Mouse (Mus musculus) midbrain, embryonic 16.5 days (tissue): ENCODE results near the gene Ubr2. TPM values are rescaled to one million over a fixed set of nuclear protein-coding genes. Genes with fewer than 3 reads are reported as not detected.

Source experiments
- ATAC-seq: fragments of 200-750 bp; cut with Nextera tagmentation; 2 replicates; pipeline ENCODE4 v1.8.0; 2017; ENCODE audit warnings: moderate TSS enrichment
- H3K27ac ChIP-seq: fragments of 300-500 bp; sonication (generic); 2 replicates; pipeline ENCODE4 v1.5.1; 2014; ENCODE audit warnings: mild to moderate bottlenecking, low read length, mixed read lengths
- H3K27me3 ChIP-seq: fragments of 300-500 bp; sonication (generic); 2 replicates; pipeline ENCODE4 v1.6.1; 2014; ENCODE audit warnings: low read depth, low read length, mixed read lengths; ENCODE audit not compliant: control insufficient read depth, insufficient read depth
- H3K36me3 ChIP-seq: fragments of 300-500 bp; sonication (generic); 2 replicates; pipeline ENCODE4 v1.6.1; 2014; ENCODE audit warnings: mild to moderate bottlenecking, low read length, moderate library complexity, mixed read lengths; ENCODE audit not compliant: control insufficient read depth, insufficient read depth
- H3K4me1 ChIP-seq: fragments of 300-500 bp; sonication (generic); 2 replicates; pipeline ENCODE4 v1.6.1; 2014; ENCODE audit warnings: mild to moderate bottlenecking, low read length, mixed read lengths; ENCODE audit not compliant: control insufficient read depth, insufficient read depth
- H3K4me2 ChIP-seq: fragments of 300-500 bp; sonication (generic); 2 replicates; pipeline ENCODE4 v1.6.1; 2014; ENCODE audit warnings: mild to moderate bottlenecking, low read length, mixed read lengths
- H3K4me3 ChIP-seq: fragments of 300-500 bp; sonication (generic); 2 replicates; pipeline ENCODE4 v1.5.1; 2014; ENCODE audit warnings: low read depth, mild to moderate bottlenecking, low read length, moderate library complexity, mixed read lengths
- H3K9ac ChIP-seq: fragments of 300-500 bp; sonication (generic); 2 replicates; pipeline ENCODE4 v1.6.1; 2014; ENCODE audit warnings: low read depth, low read length, mixed read lengths
- H3K9me3 ChIP-seq: fragments of 300-500 bp; sonication (generic); replicated peaks from 2 replicates; pipeline ENCODE4 v1.6.1; 2014; ENCODE audit warnings: mild to moderate bottlenecking, low read length, mixed read lengths; ENCODE audit not compliant: control insufficient read depth, poor library complexity, severe bottlenecking
- WGBS: fragments of 180-500 bp; shearing (Covaris S2); extraction: QIAGEN DNeasy Blood & Tissue Kit; methylation state at CpG from one replicate; pipeline ENCODE4 v1.1.7; 2014; 5-methylcytosine and 5-hydroxymethylcytosine counted together
- polyA plus RNA-seq: library from polyadenylated mRNA; unstranded; fragments of >200 nt; fragmentation: Nextera tagmentation; extraction: Ambion mirVana; gene quantifications from 2 replicates; pipeline ENCODE4 v1.2.1, GENCODE M21; 2015

The Ubr2 gene
- polyA plus RNA-seq, 1 experiment from 2014 or later = 14.3 TPM

DNA sequence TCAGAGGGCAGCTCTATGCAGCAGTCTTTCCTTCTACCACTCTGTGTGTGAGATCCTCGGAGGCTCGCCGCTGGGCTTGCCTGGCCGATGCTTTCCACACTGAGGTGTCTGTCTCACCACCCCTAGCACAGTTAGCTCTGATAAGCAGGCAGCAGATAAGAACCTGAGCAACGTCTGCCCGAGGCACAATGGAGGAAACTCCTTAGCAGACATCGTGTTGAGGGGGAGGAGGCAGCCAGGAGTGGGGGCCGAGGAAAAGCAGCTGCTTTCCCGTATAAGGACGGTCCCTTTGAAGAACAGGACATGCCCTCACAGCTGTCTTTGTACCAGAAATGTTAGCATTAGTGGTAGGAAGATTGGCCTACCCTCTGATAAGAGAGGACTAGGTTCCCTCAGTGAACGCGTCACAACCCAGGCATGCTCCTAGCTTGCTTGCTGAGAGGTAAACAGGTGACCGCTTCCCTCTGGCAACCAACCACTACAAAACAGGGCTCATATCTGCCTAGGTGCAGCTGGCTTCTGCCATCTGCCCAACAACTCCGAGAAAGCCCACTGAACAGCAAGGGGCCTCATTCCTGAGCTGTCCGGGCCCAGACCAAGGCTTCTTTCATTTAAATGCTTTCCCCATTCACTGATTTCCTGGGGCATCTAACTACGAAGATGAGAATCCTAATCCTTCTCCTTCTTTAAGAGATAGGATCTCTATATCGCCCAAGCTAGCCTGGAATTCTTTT lies 124.3 kb downstream of the Ubr2 start:
- Histone ChIP-seq H3K27ac (no peak overlapping the region), H3K9ac (peak overlapping the region; percentile 30; the same call in 1 of the 2 replicates), H3K27me3 (no peaks in the 10 kb centered on the region), H3K9me3 (no peaks in the 10 kb centered on the region), H3K36me3 (no peaks in the 10 kb centered on the region), H3K4me2 (no peak overlapping the region), H3K4me1 (peaks cover 8% of the 10 kb centered on the region), H3K4me3 (no peak overlapping the region)
- no peak for ATAC-seq
- 56% methylated on average over 17 of the region's 17 CpGs for WGBS

- Histone ChIP-seq H3K4me2 (no peak overlapping the region), H3K9me3 (no peaks in the 10 kb centered on the region), H3K27ac (no peak overlapping the region), H3K36me3 (no peaks in the 10 kb centered on the region), H3K27me3 (no peaks in the 10 kb centered on the region), H3K9ac (no peak overlapping the region), H3K4me1 (peaks cover 8% of the 10 kb centered on the region), H3K4me3 (no peak overlapping the region)
- WGBS = 78% methylated on average over 11 of the region's 11 CpGs
- no peak for ATAC-seq
These were observed 125.0 kb downstream of the Ubr2 start for GRCm38 (mm10) chr17:46885218-46885909.

- H3K9ac ChIP-seq = no peak overlapping the region
- WGBS = 94% methylated on average over 6 of the region's 6 CpGs
These were observed 125.6 kb downstream of the Ubr2 start for GRCm38 (mm10) chr17:46884766-46885165.

DNA sequence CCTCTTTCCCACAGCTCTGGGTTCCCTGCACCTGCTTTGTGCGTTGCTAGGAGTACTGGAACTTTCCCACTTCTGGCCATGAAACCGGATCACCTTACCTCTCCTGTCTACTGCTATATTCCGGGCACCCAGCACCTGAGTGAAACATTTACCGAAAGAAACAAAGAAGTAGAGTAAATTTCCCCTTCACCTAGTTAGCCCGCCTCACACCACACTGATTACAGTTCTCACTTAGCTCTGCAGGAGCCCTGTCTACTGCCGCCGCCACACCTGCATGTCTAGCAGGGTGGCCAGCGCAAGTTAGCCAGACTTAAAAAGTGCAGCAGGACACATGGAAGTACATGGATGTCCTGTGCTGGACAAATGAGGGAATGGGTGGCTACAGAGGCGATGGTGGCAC lies 127.2 kb downstream of the Ubr2 start:
- H3K27ac ChIP-seq = no peak overlapping the region
- H3K27me3 ChIP-seq = no peaks in the 10 kb centered on the region
- no peak overlapping the region for H3K9ac ChIP-seq
- H3K9me3 ChIP-seq = no peaks in the 10 kb centered on the region
- H3K4me3 ChIP-seq = no peak overlapping the region
- no peaks in the 10 kb centered on the region for H3K36me3 ChIP-seq
- H3K4me2 ChIP-seq = no peak overlapping the region
- 89% methylated on average over 9 of the region's 9 CpGs for WGBS
- ATAC-seq = no peak
- peaks cover 2% of the 10 kb centered on the region; the same call in 1 of the 2 replicates for H3K4me1 ChIP-seq

More at GRCm38 (mm10) chr17:46884766-46885165, 125.6 kb downstream of the Ubr2 start:
- Histone ChIP-seq H3K4me1 (peaks cover 8% of the 10 kb centered on the region), H3K9me3 (no peaks in the 10 kb centered on the region), H3K4me3 (no peak overlapping the region), H3K27ac (no peak overlapping the region), H3K27me3 (no peaks in the 10 kb centered on the region), H3K36me3 (no peaks in the 10 kb centered on the region), H3K4me2 (no peak overlapping the region)
- no peak for ATAC-seq

DNA sequence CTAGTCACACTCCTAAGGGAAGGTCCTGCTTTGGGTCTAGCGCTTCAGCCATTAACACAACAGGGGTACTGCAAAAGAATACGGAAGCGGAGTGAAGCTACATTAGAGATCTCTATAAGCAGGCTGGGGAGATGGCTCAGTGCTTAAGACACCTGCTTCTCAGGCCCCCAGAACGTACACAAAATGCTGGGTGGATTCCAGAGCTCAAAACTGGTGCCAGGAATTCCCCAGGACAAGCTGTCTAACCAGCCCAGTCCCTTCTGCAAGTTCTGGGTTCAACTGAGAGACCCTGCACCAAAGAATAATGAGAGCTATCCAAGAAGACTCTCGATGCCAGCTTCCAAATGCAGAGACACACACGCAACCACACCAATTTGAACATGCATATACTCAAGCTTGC lies 128.6 kb downstream of the Ubr2 start:
- WGBS = 88% methylated on average over 6 of the region's 6 CpGs
- H3K4me3 ChIP-seq = no peak overlapping the region

DNA sequence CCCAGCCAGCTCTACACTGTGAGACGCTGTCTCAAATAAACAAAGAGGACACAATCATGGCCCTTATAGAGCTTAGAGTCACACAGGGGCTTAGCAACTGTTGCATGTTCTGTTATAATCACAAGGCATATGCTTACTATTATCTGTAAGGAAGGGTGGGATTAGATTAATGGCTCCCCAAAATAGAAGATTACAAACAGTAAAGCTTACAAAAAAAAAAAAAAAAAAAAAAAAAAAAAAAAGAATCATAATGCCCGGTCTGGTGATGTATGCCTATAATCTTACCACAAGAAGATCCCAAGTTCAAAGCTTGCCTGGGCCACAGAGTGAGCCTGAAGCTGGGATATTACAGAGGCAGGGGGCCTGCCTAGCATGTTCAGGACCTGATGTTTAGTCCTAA lies 130.0 kb downstream of the Ubr2 start:
- H3K27ac ChIP-seq = no peak overlapping the region
- no peak overlapping the region for H3K4me3 ChIP-seq
- WGBS = 69% methylated on average over 2 of the region's 2 CpGs

More for the DNA sequence above, 128.6 kb downstream of the Ubr2 start:
- ATAC-seq = no peak
- Histone ChIP-seq H3K27ac (no peak overlapping the region), H3K9me3 (no peaks in the 10 kb centered on the region), H3K4me2 (no peak overlapping the region), H3K9ac (no peak overlapping the region), H3K27me3 (no peaks in the 10 kb centered on the region), H3K4me1 (0 out of 2 replicates have a peak, but pooled peaks cover 2% of the 10 kb centered on the region), H3K36me3 (no peaks in the 10 kb centered on the region)

GRCm38 (mm10) chr17:46879841-46880311 lies 130.5 kb downstream of the Ubr2 start:
- no peak for ATAC-seq
- 59% methylated on average over 14 of the region's 14 CpGs for WGBS
- H3K9me3 ChIP-seq = no peaks in the 10 kb centered on the region
- H3K4me3 ChIP-seq = no peak overlapping the region
- H3K4me2 ChIP-seq = no peak overlapping the region
- no peak overlapping the region for H3K9ac ChIP-seq
- H3K4me1 ChIP-seq = no peaks in the 10 kb centered on the region
- no peak overlapping the region for H3K27ac ChIP-seq
- no peaks in the 10 kb centered on the region for H3K27me3 ChIP-seq
- H3K36me3 ChIP-seq = no peaks in the 10 kb centered on the region

More for the DNA sequence above, 130.0 kb downstream of the Ubr2 start:
- H3K4me1 ChIP-seq = no peaks in the 10 kb centered on the region
- no peak overlapping the region for H3K4me2 ChIP-seq
- no peaks in the 10 kb centered on the region for H3K36me3 ChIP-seq
- no peaks in the 10 kb centered on the region for H3K9me3 ChIP-seq
- no peak overlapping the region for H3K9ac ChIP-seq
- ATAC-seq = no peak
- H3K27me3 ChIP-seq = no peaks in the 10 kb centered on the region
